Mouse (Mus musculus) heart, postnatal 0 days (tissue): ENCODE measurements at regions not wholly inside any gene's neighbourhood (a gene's known extent, or its start where the extent isn't known, plus 50 kb on each side); places are given as distances from the start of the nearest gene placed in this dataset.

Experiments used
- CTCF ChIP-seq: IDR thresholded peaks from 2 replicates; pipeline ENCODE4 v1.5.1; 2016; ENCODE audit warnings: antibody characterized with exemption, control low read depth, low read depth
- EP300 ChIP-seq: IDR thresholded peaks from 2 replicates; pipeline ENCODE4 v1.6.1; 2016; ENCODE audit warnings: antibody characterized with exemption, low read depth

DNA sequence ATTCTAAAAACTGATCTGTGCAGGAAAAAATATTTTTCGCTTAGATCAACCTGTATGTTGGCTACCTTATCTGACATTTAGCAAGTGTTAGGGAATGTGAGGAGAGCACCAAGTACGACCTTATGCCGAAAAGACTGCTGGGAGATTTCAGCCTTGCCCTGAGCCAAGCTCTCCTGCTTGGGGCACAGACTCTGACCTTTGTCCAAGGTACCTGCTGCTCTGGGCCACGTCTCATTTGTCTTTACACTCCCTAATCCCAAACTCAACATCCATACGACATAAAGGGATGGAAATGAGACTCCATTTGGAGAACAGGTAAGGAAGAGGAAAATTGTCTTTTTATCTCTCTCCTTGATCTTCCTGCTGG, 108.2 kb downstream of the Gm45692 start:
- no peak for TF ChIP-seq CTCF
- TF ChIP-seq EP300: no peak
